Mouse (Mus musculus) right cerebral cortex, adult 18-20 months (tissue): ENCODE measurements around the gene Eif4g2.

Experiments
- DNase-seq: peaks from one replicate; pipeline ENCODE4 v3.0.0; 2022; ENCODE audit warnings: mixed read lengths

The Eif4g2 gene

DNA sequence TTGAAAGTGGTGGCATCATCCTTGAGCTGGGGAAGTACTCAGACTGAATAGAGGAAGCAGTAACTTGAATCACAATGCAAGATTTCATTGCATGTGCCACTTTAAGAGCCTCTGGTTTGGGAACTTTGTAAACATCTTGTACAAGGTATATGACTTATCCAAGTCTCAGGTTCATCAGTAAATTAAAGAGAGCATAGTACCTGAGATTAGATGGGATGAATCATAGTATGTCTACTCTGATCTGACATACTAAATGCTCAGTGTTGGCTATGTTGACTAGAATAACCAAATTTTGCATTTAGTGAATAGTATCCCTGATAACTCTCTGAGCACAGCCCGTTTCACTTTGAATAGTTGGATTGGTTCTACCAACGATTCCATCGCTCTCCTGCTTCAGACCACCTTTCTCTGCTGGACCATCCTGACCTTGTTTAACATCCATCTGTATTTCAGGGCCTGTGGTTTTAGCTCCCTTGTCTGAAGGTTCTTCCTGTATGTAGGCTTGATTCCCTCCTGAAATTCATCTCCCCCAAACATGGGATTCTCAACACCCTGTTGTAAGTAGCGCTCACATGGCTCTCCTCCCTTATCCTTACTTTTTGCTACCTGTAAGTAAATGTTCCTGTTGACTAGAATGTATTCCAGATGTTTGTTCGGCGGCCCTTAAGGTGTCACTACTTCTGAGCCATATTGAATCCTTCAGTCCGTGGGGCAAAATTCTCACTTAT, 13.2 kb downstream of the Eif4g2 start:
- DNase-seq, result no peak

DNA sequence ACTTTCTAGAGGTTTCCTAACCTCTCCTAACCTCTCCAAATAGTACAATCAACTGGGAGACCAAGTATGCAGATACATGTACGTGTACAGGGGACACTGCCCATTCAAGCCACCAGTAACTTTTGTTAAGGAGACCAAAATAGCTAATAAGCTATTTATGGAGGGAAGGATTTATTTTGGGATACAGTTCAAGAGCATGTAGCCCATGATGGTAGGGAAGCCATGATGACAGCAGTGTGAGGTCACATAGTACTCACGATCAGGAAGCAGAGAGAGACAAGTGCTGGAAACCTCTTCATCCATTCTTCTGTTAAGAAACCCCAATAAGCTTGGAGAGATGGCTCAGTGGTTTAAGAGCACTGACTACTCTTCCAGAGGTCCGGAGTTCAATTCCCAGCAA, 14.6 kb downstream of the Eif4g2 start:
- no peak for DNase-seq

DNA sequence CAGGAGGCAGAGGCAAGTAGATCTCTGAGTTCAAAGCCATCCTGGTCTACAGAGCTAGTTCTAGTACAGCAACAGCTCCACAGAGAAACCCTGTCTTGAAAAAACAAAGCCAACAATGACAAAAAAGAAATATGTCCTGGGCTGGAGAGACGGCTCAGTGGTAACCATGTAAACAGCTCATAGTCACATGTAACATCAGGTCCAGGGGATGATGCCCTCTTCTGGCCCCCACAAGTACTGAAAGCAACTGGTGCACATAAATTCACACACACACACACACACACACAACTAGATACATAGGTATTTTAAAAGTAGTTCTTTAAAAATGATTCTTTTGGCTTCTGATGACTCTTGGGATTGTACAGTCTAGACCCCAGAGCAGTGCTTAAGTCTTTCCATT, 19.9 kb downstream of the Eif4g2 start:
- DNase-seq, result no peak

DNA sequence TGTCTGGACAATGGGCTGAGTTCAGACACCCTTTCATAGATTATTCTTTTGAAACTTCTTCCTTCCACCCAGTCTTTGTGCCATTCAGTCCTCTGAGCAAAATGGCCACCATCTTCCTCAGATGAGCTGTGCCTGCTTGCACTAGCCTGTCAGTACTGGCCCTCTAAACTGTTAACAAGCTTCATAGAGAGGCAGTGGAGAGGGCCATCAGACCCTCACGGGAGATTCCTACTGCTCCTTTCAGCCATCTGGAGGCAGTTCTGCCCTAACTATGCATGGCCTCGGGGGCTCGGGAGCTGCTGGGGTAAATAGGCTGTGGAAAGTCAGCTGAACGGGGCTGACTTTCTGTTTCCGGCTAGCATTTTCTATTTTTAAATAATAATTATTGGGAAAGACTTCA, 23.3 kb downstream of the Eif4g2 start:
- no peak for DNase-seq

DNA sequence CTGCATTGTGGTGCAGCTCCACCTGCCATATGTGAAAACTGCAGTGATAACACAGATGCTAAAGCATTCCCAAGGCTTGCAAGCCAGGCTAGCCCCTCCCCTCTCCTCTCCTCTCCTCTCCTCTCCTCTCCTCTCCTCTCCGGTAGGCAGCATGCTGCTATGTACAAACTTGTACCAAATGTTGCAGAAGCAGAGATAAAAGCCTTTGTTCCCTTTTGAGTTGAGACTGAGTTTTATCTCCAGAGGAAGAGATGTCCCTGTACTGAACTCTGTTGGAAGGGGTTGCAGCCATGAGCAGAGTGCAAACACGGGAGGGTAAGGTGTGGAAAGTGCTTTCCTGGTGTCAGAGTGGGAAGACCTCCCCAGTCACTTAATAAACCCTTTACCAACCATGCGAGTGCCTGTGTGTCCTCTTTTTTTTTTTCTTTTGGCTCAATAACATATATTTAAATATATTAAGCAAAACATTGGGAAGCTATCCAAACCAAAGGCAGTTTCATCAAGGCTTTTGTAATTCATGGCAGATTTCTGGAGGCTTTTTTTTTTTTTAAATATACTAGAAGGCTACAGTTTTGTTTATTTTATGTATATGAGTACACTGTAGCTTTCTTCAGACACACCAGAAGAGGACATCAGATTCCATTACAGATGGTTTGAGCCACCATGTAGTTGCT, 26.7 kb downstream of the Eif4g2 start:
- DNase-seq, result no peak

DNA sequence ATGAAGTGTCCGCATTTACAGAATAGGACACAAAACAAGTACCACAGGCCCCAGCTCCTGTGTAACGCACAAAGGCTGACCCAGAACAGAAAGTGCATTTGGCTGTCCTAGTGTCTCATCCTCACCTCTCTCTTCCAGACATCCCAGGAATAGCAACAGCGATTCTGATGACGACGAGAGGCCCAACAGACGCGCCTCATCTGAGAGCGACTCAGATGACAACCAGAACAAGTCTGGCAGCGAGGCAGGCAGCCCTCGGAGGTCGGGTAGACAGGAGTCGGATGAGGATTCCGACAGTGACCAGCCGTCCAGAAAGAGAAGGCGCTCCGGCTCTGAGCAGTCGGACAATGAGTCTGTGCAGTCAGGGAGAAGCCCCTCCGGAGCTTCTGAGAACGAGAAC, 27.6 kb downstream of the Eif4g2 start:
- no peak for DNase-seq

DNA sequence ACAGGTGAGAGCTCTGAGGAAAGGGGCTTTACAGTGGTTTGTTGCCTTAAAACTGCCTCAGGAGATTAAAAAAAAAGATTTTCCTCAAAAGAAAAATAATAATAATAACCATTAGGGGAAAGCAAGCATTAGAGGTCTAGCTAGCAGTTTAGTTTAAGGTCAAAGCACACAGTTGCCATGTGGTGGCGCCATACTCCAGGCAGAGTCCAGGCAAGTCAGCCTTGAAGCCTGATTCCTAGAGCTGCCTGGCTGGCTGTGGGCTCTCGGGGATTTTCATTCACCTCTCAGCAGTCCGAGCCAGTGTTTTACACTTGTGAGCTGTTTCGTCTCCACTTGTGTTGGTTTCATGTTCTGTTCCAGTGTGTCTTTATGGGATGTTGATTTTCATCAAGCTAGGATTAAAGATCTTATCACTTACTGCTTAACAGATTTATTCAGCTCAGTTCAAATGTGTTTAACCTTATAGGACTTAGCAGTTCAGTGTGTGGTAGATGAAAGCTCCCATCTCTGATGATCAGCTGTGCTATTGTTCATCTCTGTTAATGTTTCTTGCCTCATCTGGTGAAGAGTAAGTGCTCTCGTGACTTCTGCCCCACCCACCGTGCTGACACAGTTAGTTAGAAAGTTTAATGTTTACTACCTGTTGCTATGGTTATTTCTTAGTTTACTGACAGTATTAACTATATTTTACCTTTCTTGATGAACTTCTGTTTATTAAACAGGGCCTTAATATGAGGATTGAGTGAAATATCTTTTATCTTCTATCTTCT, 33.0 kb downstream of the Eif4g2 start:
- DNase-seq, result peak; percentile 52

DNA sequence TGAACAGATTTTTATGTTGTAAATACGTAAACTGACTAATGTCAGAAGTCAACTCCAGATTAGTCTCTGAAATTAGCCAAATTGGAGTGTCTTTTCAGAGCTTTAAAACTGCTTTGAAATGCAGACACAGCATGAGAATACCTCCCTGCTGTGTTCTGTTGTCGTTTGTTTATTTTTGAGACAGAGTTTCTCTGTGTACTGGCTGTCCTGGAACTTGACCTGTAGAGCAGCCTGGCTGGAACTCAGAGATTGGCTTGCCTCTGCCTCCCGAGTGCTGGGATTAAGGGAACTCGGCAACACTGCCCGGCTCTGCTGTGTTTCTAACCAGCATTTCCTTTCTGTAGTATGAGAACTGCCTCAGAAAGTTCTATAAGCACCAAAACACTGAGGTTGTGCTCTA, 33.9 kb downstream of the Eif4g2 start:
- DNase-seq, result no peak

DNA sequence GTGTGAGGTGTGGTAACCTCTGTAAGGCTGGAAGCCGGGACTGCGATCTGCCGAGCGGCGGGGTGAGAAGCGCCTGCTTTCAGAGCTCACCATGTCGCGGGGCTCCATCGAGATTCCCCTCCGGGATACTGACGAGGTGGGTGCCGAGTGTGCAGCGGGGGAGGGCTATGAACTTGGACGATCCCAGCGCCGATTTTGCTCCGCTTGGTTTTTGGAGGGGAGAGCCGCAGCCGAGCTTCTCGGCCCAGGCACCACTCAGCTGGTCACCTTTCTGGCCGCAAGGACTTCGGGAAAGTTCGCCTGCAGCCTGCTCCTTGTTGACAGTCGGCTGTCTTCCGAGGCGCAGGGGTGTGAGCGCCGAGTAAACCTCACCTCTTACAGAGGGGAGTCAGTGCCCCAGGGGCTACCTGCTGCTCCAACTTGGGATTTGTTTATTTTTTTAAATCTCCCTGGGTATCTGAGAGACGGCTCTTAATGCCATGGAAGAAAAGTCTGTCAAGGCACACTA, 53.7 kb downstream of the Eif4g2 start:
- no peak for DNase-seq

DNA sequence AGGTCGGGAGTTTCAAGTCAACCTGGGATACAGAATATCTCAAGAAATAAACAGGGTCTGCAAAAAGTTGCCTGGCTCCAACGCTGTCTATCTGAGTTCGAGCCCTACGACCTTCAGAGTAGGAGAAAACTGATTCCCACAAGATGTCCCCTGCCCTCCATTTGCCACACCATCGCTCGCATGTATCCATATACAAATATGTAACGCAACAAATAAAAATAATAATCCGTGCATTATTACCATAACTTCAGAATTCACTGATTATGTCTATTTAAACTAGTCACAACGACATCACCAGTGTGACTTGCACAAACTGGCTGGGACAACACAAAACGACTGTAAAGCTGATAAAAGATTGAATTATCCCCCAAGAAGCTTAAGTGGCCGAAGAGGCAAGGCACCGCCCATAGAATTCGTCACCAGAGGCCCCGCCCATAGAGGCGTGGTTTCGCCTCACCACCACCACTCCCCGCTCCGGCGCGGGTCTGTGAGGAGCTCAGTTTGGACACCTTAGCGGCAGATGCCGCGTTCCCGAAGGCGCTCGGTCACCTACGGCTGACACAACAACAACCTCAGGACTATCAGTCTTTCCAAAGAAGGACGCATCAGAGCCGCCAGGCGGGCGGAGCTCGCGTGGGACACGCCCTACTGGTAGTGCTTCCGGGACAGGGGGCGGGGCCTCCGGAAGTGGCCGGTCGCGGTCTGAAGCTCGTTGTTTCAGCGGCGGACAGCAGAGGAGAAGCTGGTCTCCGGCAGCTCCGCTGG, 54.4 kb downstream of the Eif4g2 start, which contains the start of gene Ctr9:
Gene Ctr9 (plus strand): TSS at position 671 of the 765 bp plus-strand sequence.
- DNase-seq, result peak; percentile 93

DNA sequence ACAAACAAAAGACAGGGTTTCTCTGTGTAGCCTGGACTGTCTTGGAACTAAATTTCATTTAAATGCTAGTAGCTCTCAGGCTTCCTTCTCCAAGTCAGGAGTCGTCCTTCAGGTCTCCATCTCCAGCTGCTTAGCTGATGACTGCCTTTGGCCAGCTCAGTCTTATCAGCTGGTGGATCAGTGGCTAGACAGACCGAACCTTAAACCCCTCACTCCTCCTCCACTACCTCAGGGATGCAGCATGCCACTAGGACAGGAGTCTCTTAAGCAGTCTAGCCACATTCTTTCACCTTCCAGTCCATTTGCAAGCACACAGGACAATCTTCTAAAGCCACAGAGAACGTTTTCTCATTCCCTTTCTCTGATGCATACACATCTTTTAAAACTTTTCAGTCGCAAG, 57.9 kb downstream of the Eif4g2 start:
- DNase-seq, result no peak

DNA sequence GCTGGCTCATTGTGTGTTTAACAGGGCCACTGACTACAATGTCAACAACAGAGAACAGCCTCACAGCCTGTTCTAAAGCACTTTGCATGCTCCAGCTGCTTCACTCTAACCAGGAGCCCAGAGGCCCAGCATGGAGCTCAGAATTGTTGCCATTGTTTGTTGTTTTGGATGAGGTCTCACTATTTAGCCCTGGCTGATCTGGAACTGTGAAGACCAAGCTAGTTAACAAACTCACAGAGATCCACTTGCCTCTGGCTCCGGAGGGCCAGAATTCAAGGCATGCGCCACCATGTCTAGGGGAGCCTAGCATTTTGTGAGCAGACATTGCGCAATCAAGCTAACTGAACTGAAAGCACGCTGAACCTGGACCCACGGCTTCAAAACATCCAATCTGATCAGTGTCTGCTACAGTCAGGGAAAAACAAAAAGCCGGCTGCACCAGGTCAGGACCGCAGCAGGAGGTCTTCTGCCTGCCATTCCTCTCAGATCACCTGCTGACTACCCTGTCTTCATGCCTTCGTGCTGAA, 58.7 kb downstream of the Eif4g2 start:
- no peak for DNase-seq

DNA sequence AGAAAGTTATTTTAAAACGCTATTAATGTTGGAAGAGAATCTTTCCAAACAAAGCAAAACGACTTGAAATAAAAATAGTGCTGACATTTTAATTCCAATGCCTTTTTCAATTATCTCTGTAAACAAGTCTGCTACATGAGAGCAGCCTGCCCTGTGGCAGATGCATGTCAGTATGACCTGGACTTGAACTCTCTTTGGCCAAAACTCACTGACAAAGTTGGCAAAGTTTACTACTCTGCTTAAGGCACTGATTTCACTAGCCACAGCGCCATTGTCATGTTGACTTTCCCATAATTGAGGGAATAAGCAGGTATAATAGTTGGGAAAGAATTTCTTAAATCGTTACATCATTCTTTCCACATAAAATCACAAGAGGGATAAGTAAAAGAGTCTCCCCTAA, 62.0 kb downstream of the Eif4g2 start:
- no peak for DNase-seq
